Mouse (Mus musculus) megakaryocyte, embryonic 14.5 days (primary cell): ENCODE measurements around the gene Pnkd. TPM values are rescaled to one million over a fixed set of nuclear protein-coding genes. Genes with fewer than 3 reads are reported as not detected.

ENCODE experiments used
- H3K27me3 ChIP-seq: replicated peaks from 2 replicates; pipeline ENCODE3; 2012; ENCODE audit warnings: inconsistent platforms
- H3K36me3 ChIP-seq: replicated peaks from 2 replicates; pipeline ENCODE3; 2012; ENCODE audit warnings: low read length, inconsistent platforms, mixed read lengths
- H3K4me1 ChIP-seq: 2 replicates; pipeline ENCODE4 v1.6.1; 2012; ENCODE audit warnings: inconsistent platforms
- H3K4me3 ChIP-seq: replicated peaks from 2 replicates; pipeline ENCODE3; 2012; ENCODE audit warnings: moderate library complexity, mild to moderate bottlenecking, inconsistent platforms
- H3K9me3 ChIP-seq: 2 replicates; pipeline ENCODE4 v1.6.1; 2012; ENCODE audit warnings: inconsistent platforms
- FLI1 ChIP-seq: IDR thresholded peaks from 2 replicates; pipeline ENCODE4 v1.6.1; 2012; ENCODE audit warnings: low read length, inconsistent platforms, mixed read lengths
- GATA1 ChIP-seq: IDR thresholded peaks from 3 replicates; pipeline ENCODE4 v1.6.1; 2012; ENCODE audit warnings: mixed read lengths, low read length, inconsistent platforms, borderline replicate concordance
- polyA plus RNA-seq: library from polyadenylated mRNA; stranded (reverse); fragments of >175 nt; gene quantifications from 2 replicates; pipeline ENCODE4 v1.2.3, GENCODE M21; 2012; ENCODE audit warnings: low replicate concordance; ENCODE audit not compliant: insufficient read depth

The Pnkd gene
- polyA plus RNA-seq, 1 experiment: 116 TPM

- H3K9me3 ChIP-seq: no peaks in the 10 kb centered on the region
- H3K4me3 ChIP-seq: peak overlapping the region; percentile 91
- peaks cover 100% of the 10 kb centered on the region for H3K4me1 ChIP-seq
- H3K36me3 ChIP-seq: peaks cover 83% of the 10 kb centered on the region
- H3K27me3 ChIP-seq: no peaks in the 10 kb centered on the region
- TF ChIP-seq FLI1 (no peak), GATA1 (no peak)
Observed at GRCm38 (mm10) chr1:74294733-74295455, 10.2 kb downstream of the Pnkd start.

GRCm38 (mm10) chr1:74295456-74296171 is 10.9 kb downstream of the Pnkd start:
- peaks cover 100% of the 10 kb centered on the region for H3K4me1 ChIP-seq
- no peaks in the 10 kb centered on the region for H3K27me3 ChIP-seq
- TF ChIP-seq FLI1 (no peak), GATA1 (peak; percentile 65; the same call in 2 of the 3 replicates)
- peaks cover 78% of the 10 kb centered on the region for H3K36me3 ChIP-seq
- peak overlapping the region; percentile 91 for H3K4me3 ChIP-seq
- no peaks in the 10 kb centered on the region for H3K9me3 ChIP-seq

- Histone ChIP-seq H3K4me1 (peaks cover 100% of the 10 kb centered on the region), H3K27me3 (no peaks in the 10 kb centered on the region), H3K9me3 (no peaks in the 10 kb centered on the region), H3K36me3 (peaks cover 78% of the 10 kb centered on the region), H3K4me3 (peak overlapping the region; percentile 91)
- no peak for TF ChIP-seq GATA1
- no peak for TF ChIP-seq FLI1
Observed at GRCm38 (mm10) chr1:74296477-74296876, 11.7 kb downstream of the Pnkd start.

GRCm38 (mm10) chr1:74297269-74297668 is 12.5 kb downstream of the Pnkd start:
- TF ChIP-seq FLI1: no peak
- TF ChIP-seq GATA1: no peak
- H3K4me3 ChIP-seq: peak overlapping the region; percentile 91
- H3K36me3 ChIP-seq: peaks cover 78% of the 10 kb centered on the region
- H3K9me3 ChIP-seq: no peaks in the 10 kb centered on the region
- no peaks in the 10 kb centered on the region for H3K27me3 ChIP-seq
- peaks cover 100% of the 10 kb centered on the region for H3K4me1 ChIP-seq

- Histone ChIP-seq H3K4me3 (peak overlapping the region; percentile 50), H3K36me3 (peaks cover 72% of the 10 kb centered on the region), H3K9me3 (no peaks in the 10 kb centered on the region), H3K4me1 (peaks cover 99% of the 10 kb centered on the region), H3K27me3 (no peaks in the 10 kb centered on the region)
- TF ChIP-seq GATA1: no peak
- TF ChIP-seq FLI1: no peak
Observed at GRCm38 (mm10) chr1:74298157-74298750, 13.5 kb downstream of the Pnkd start.

GRCm38 (mm10) chr1:74298996-74299395 is 14.3 kb downstream of the Pnkd start:
- no peaks in the 10 kb centered on the region for H3K9me3 ChIP-seq
- H3K36me3 ChIP-seq: peaks cover 65% of the 10 kb centered on the region
- no peaks in the 10 kb centered on the region for H3K27me3 ChIP-seq
- peak overlapping the region; percentile 18 for H3K4me3 ChIP-seq
- TF ChIP-seq FLI1 (no peak), GATA1 (no peak)
- H3K4me1 ChIP-seq: peaks cover 92% of the 10 kb centered on the region

GRCm38 (mm10) chr1:74300347-74301110 is 15.8 kb downstream of the Pnkd start:
- H3K4me1 ChIP-seq: peaks cover 89% of the 10 kb centered on the region
- TF ChIP-seq GATA1 (no peak), FLI1 (no peak)
- peaks cover 3% of the 10 kb centered on the region for H3K9me3 ChIP-seq
- peaks cover 54% of the 10 kb centered on the region for H3K36me3 ChIP-seq
- peak overlapping the region; percentile 51 for H3K4me3 ChIP-seq
- H3K27me3 ChIP-seq: no peaks in the 10 kb centered on the region

GRCm38 (mm10) chr1:74302229-74302628 is 17.5 kb downstream of the Pnkd start:
- H3K27me3 ChIP-seq: no peaks in the 10 kb centered on the region
- peaks cover 53% of the 10 kb centered on the region for H3K36me3 ChIP-seq
- H3K4me3 ChIP-seq: peak overlapping the region; percentile 96
- peaks cover 5% of the 10 kb centered on the region for H3K9me3 ChIP-seq
- peaks cover 78% of the 10 kb centered on the region for H3K4me1 ChIP-seq
- TF ChIP-seq FLI1: no peak
- no peak for TF ChIP-seq GATA1

- H3K27me3 ChIP-seq: no peaks in the 10 kb centered on the region
- TF ChIP-seq FLI1: no peak
- TF ChIP-seq GATA1: no peak
- peaks cover 50% of the 10 kb centered on the region for H3K36me3 ChIP-seq
- peaks cover 5% of the 10 kb centered on the region for H3K9me3 ChIP-seq
- H3K4me3 ChIP-seq: peak overlapping the region; percentile 96
- H3K4me1 ChIP-seq: peaks cover 78% of the 10 kb centered on the region
Observed at GRCm38 (mm10) chr1:74302835-74303234, 18.1 kb downstream of the Pnkd start.
